Mouse (Mus musculus) heart, embryonic 15.5 days (tissue): ENCODE data around the gene Wdr6. TPM values are rescaled to one million over a fixed set of nuclear protein-coding genes. Genes with fewer than 3 reads are reported as not detected.
"Not testable (repeated sequence)": the region's sequence is repeated elsewhere in the genome, so short reads cannot be mapped to it uniquely, and the experiment has no call there.

Experiments used
- ATAC-seq: fragments of 200-750 bp; cut with Nextera tagmentation; replicated peaks from 2 replicates; pipeline ENCODE4 v1.8.0; 2017; ENCODE audit warnings: low read depth, moderate TSS enrichment; ENCODE audit not compliant: insufficient number of reproducible peaks, insufficient read depth, low FRiP score
- H3K27ac ChIP-seq: fragments of 300-500 bp; sonication (generic); 2 replicates; pipeline ENCODE4 v1.5.1; 2015; ENCODE audit warnings: mild to moderate bottlenecking, inconsistent platforms
- H3K27me3 ChIP-seq: fragments of 300-500 bp; sonication (generic); 2 replicates; pipeline ENCODE4 v1.6.1; 2015; ENCODE audit warnings: inconsistent platforms
- H3K36me3 ChIP-seq: fragments of 300-500 bp; sonication (generic); 2 replicates; pipeline ENCODE4 v1.6.1; 2015; ENCODE audit warnings: mild to moderate bottlenecking, inconsistent platforms
- H3K4me1 ChIP-seq: fragments of 300-500 bp; sonication (generic); replicated peaks from 2 replicates; pipeline ENCODE4 v1.6.1; 2015; ENCODE audit warnings: inconsistent platforms
- H3K4me2 ChIP-seq: fragments of 300-500 bp; sonication (generic); 2 replicates; pipeline ENCODE4 v1.6.1; 2015; ENCODE audit warnings: inconsistent platforms, mild to moderate bottlenecking, moderate library complexity
- H3K4me3 ChIP-seq: fragments of 300-500 bp; sonication (generic); 2 replicates; pipeline ENCODE4 v1.5.1; 2015; ENCODE audit warnings: mild to moderate bottlenecking, inconsistent platforms
- H3K9ac ChIP-seq: fragments of 300-500 bp; sonication (generic); 2 replicates; pipeline ENCODE4 v1.6.1; 2015; ENCODE audit warnings: mild to moderate bottlenecking, inconsistent platforms
- H3K9me3 ChIP-seq: fragments of 300-500 bp; sonication (generic); replicated peaks from 2 replicates; pipeline ENCODE4 v1.6.1; 2016; ENCODE audit warnings: inconsistent platforms
- WGBS: fragments of 180-500 bp; shearing (Covaris S2); methylation state at CpG from one replicate; pipeline ENCODE4 v1.1.7; 2015; ENCODE audit warnings: mixed read lengths; 5-methylcytosine and 5-hydroxymethylcytosine counted together
- polyA plus RNA-seq: library from polyadenylated mRNA; unstranded; fragments of >200 nt; fragmentation: Nextera tagmentation; extraction: Ambion mirVana; gene quantifications from 2 replicates; pipeline ENCODE4 v1.2.1, GENCODE M21; 2015

The Wdr6 gene
- polyA plus RNA-seq, result 42.5 and 68.5 TPM in 2 replicates

DNA sequence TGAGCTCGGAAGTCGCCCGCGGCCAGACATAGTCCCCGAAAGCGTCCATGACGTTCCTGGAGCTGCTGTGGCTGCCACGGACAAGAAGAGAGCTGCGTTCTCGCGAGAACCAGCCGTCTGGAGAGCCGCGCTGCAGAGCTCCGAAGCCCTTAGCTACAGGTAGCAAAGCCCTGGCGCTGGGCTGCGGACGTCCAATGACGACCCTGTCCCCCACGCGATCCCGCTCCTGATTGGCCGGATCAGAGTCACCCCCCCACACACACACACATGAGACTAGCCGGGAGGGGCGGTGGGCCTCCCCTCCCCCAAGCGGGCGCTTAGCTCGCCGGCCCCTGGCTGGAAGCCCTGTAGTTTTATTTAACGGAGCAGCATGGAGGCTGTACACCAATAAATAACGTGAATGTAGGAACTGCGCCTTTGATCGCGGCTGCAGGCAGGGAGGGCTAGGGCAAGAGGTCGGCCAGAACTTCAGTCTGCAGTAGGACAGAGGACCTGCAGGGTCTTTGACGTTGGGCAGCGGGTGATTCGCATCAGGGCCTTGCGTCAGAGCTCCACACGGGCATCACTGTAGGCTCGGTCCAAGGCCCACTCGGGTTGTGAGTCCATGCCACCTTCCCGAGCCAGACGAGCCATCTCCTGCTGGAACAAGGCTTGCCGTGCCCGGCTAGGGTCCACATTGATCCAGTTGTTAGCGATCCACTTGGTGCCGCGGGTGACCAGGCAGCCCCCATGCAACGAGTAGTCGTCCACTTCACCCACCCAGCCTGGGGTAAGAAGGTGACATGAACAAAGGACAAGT lies at the start of gene Wdr6:
Gene Wdr6, minus strand, starts transcription at position 195 of the 799 bp plus-strand sequence.
- peaks cover 14% of the 10 kb centered on the region; the same call in 1 of the 2 replicates for H3K36me3 ChIP-seq
- H3K4me2 ChIP-seq, result peak within 1 kb of the TSS; percentile 79
- WGBS, result 6% methylated on average over 51 of the region's 51 CpGs
- H3K27ac ChIP-seq, result peak within 1 kb of the TSS; percentile 95
- H3K27me3 ChIP-seq, result no peaks in the 10 kb centered on the region
- peaks cover 58% of the 10 kb centered on the region for H3K4me1 ChIP-seq
- H3K9me3 ChIP-seq, result no peaks in the 10 kb centered on the region
- peak; percentile 96 for ATAC-seq
- peak within 1 kb of the TSS; percentile 90 for H3K9ac ChIP-seq
- H3K4me3 ChIP-seq, result peak within 1 kb of the TSS; percentile 80

DNA sequence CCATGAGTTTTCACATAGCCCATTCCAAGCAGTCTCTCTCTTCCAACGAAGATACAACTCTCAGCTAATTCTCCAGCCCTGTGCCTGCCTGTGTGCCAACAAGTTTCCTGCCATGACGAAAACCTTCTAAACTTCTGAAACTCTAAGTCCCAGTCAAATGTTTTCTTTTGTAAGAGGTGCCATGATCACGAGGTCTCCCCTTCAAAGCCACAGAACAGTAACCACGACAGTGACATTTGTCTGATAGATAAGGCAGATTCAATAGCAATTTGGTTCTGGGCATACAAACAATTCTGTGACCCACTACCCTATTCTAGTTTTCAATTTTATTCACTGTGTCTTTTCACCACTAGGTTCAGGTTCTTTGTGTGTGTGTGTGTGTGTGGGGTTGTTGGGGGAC lies 49.6 kb upstream of the Wdr6 start:
- no peak overlapping the region for H3K4me2 ChIP-seq
- H3K36me3 ChIP-seq, result no peaks in the 10 kb centered on the region
- no peak for ATAC-seq
- WGBS, result 58% methylated on average over 4 of the region's 4 CpGs
- no peak overlapping the region for H3K9ac ChIP-seq
- peak overlapping the region; percentile 90 for H3K27ac ChIP-seq
- H3K4me3 ChIP-seq, result no peak overlapping the region
- no peaks in the 10 kb centered on the region for H3K27me3 ChIP-seq
- H3K9me3 ChIP-seq, result no peaks in the 10 kb centered on the region
- H3K4me1 ChIP-seq, result peaks cover 17% of the 10 kb centered on the region

DNA sequence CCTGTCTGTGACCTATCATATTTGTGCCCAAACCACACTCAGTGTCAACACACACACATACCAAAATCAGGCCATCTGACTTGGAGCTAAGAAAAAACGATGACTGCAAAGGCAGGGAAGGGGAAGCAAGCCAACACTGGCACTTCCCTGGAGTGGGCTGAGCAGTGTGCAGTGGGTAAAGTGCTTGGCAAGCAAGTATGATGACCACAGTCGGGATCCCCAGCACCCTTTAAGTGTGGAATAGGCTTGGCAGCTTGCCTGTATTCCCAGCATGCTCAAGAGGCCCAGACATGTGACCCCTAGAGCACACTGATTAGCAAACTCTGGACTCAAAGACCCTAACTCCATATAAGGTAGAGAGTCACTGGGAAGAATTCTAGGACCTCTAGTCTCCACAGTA lies 48.0 kb upstream of the Wdr6 start:
- Histone ChIP-seq H3K9ac (no peak overlapping the region), H3K27me3 (no peaks in the 10 kb centered on the region), H3K4me3 (no peak overlapping the region), H3K4me1 (peaks cover 6% of the 10 kb centered on the region), H3K4me2 (no peak overlapping the region), H3K27ac (peak overlapping the region; percentile 90), H3K9me3 (no peaks in the 10 kb centered on the region), H3K36me3 (no peaks in the 10 kb centered on the region)
- 26% methylated on average over 2 of the region's 2 CpGs for whole genome bisulfite sequencing
- ATAC-seq, result peak; percentile 96

DNA sequence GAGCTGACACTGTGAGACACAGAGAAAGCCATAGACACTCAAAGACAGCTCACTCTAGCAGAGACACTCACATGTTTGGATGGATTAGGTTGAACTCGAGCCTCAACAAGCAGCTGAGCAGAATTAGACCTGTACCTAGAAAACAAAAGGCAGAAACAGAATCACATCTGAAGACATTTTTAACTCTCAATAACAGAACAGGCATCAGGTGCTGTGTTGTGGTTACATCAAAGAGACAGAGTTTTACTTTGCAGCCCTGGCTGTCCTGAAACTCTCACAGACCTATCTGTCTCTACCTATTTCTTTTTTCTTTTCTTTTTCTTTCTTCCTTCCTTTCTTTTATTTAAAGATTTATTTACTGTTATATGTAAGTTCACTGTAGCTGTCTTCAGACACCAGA lies 38.8 kb upstream of the Wdr6 start:
- no peak for ATAC-seq
- Histone ChIP-seq H3K4me1 (no peaks in the 10 kb centered on the region), H3K4me2 (no peak overlapping the region), H3K27me3 (no peaks in the 10 kb centered on the region), H3K4me3 (no peak overlapping the region), H3K27ac (no peak overlapping the region), H3K36me3 (peaks cover 45% of the 10 kb centered on the region), H3K9me3 (no peaks in the 10 kb centered on the region), H3K9ac (no peak overlapping the region)
- WGBS, result 85% methylated on average over 1 of the region's 1 CpGs

DNA sequence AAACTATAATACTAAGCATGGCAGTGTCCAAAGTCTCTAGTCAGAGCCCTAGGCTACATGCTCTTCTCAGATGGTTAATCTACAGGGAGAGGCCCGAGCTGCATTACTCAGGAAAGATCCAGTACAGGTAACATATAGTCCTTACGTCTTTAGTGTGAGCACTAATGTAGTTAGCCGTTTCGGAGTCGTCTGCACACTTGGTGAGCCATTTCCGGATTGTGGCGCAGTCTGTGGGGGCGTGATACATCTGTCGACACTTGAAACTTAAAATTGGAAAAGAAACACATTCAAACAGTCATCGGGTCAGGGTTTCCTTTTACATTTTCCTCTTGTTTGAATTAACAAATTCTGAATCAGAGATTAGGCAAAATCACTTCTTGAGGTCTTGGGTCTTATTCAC lies 32.9 kb upstream of the Wdr6 start:
- WGBS, result 90% methylated on average over 10 of the region's 10 CpGs
- peaks cover 3% of the 10 kb centered on the region; the same call in 1 of the 2 replicates for H3K4me1 ChIP-seq
- no peak overlapping the region for H3K9ac ChIP-seq
- peaks cover 83% of the 10 kb centered on the region for H3K36me3 ChIP-seq
- no peaks in the 10 kb centered on the region for H3K9me3 ChIP-seq
- H3K27ac ChIP-seq, result no peak overlapping the region
- no peak overlapping the region for H3K4me2 ChIP-seq
- no peak for ATAC-seq
- H3K4me3 ChIP-seq, result no peak overlapping the region
- H3K27me3 ChIP-seq, result no peaks in the 10 kb centered on the region

DNA sequence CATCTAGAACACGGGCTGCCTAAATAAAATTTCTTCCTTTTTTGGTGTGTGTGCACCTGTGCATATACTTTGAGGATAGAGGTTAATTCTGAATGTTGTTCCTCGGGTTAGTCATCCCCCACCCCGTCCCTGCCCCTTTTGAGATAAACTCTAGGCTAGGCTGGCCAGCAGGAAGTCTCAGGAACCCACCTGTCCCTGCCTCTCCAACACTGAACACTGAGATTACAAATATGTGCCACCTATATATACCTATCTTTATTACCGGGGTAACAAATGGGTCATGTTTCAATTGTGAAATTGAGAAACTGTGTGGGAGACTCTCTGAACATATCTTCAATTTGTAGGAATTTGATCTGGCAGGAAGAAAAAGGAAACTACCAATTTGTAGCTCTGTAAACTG lies 30.4 kb upstream of the Wdr6 start:
- Histone ChIP-seq H3K9me3 (no peaks in the 10 kb centered on the region), H3K36me3 (peaks cover 92% of the 10 kb centered on the region), H3K4me3 (no peak overlapping the region), H3K4me1 (peaks cover 8% of the 10 kb centered on the region), H3K4me2 (no peak overlapping the region), H3K27ac (no peak overlapping the region), H3K27me3 (no peaks in the 10 kb centered on the region), H3K9ac (no peak overlapping the region)
- WGBS, result 82% methylated on average over 4 of the region's 4 CpGs
- ATAC-seq, result no peak

DNA sequence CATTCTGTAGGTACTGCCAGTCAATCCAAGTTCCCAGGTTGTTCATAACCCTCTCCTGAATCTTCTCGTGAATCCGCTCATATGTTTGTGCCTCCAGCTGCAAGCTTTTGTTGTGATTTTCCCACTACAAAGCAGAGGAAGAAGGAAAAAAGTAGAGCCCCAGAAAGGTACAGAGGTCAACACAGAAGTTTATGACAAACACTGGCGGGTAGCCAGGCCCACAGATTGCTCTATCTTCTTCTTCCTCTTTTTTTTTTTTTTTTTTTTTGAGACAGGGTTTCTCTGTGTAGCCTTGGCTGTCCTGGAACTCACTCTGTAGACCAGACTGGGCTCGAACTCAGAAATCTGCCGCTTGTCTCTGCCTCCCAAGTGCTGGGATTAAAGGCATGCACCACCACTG lies 29.4 kb upstream of the Wdr6 start:
- H3K4me2 ChIP-seq, H3K9me3 ChIP-seq, H3K4me3 ChIP-seq, H3K27ac ChIP-seq, H3K27me3 ChIP-seq, ATAC-seq, H3K9ac ChIP-seq, H3K4me1 ChIP-seq: not testable (repeated sequence)
- 84% methylated on average over 5 of the region's 5 CpGs for WGBS
- peaks cover 96% of the 10 kb centered on the region for H3K36me3 ChIP-seq

DNA sequence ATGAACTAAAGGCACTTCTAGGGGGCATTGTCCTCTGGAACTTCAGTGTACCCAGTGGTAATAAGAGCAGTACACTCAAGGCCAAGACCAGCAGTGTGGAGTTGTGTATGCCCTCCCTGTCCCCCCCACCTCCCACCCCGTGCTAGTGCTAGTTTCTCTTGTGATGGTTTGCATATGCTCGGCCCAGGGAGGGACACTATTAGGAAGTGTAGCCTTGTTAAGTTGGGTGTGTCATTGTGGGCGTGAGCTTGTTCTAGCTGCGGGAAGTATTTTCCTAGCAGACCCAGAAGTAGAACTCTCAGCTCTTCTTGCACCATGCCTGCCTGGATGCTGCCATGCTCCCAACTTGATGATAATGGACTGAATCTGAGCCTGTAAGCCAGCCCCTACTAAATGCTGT lies 23.4 kb upstream of the Wdr6 start:
- Histone ChIP-seq H3K27me3 (no peaks in the 10 kb centered on the region), H3K9me3 (no peaks in the 10 kb centered on the region), H3K9ac (no peak overlapping the region), H3K27ac (no peak overlapping the region), H3K4me2 (no peak overlapping the region), H3K4me3 (no peak overlapping the region), H3K36me3 (peaks cover 43% of the 10 kb centered on the region), H3K4me1 (peaks cover 18% of the 10 kb centered on the region)
- whole genome bisulfite sequencing, result 75% methylated on average over 4 of the region's 4 CpGs
- ATAC-seq, result no peak

DNA sequence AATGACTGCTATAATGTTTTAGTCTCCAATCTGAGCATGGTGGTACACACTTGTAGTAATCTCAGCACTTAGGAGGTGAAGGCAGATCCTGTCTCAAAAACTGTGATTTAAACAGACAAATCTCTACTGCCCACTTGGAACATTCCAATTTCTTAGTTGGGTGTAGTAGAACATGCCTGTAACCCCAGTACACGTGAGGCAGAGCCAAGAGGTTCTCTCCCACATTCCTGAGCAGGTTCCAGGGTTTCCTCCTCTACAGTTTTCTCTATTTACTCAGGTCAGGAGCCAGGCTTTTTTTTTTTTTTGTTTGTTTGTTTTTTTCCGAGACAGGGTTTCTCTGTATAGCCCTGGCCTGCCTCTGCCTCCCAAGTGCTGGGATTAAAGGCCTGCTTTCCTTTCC lies 21.5 kb upstream of the Wdr6 start:
- Histone ChIP-seq H3K9ac (no peak overlapping the region), H3K27me3 (no peaks in the 10 kb centered on the region), H3K4me1 (peaks cover 26% of the 10 kb centered on the region), H3K9me3 (no peaks in the 10 kb centered on the region), H3K4me3 (no peak overlapping the region), H3K27ac (no peak overlapping the region), H3K36me3 (peaks cover 26% of the 10 kb centered on the region), H3K4me2 (no peak overlapping the region)
- ATAC-seq, result no peak
- WGBS, result 44% methylated on average over 2 of the region's 2 CpGs

DNA sequence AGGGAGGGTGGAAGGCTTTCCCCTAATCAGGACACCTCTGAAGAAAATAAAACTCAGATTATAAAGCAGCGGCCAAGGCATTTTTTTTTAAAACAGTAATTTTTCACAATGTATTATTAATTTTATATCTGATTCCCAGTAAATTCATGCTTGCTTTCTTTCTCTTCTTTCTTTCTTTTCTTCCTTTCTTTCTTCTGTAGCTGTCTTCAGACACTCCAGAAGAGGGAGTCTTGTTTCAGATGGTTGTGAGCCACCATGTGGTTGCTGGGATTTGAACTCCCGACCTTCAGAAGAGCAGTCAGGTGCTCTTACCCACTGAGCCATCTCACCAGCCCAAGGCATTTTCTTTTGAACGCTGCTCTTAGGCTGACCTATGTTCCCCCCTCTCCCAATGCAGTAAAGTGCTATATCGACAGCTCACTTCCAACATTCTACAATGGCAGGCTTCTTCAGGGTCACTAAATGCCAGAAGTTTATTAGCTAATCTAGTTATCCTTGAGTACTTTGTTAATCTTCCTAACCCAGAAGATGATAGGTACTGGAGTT lies 20.6 kb upstream of the Wdr6 start:
- Histone ChIP-seq H3K27me3 (no peaks in the 10 kb centered on the region), H3K9ac (no peak overlapping the region), H3K36me3 (peaks cover 18% of the 10 kb centered on the region), H3K4me3 (no peak overlapping the region), H3K4me2 (no peak overlapping the region), H3K9me3 (no peaks in the 10 kb centered on the region), H3K4me1 (peaks cover 26% of the 10 kb centered on the region), H3K27ac (no peak overlapping the region)
- 70% methylated on average over 4 of the region's 4 CpGs for WGBS
- ATAC-seq, result no peak

DNA sequence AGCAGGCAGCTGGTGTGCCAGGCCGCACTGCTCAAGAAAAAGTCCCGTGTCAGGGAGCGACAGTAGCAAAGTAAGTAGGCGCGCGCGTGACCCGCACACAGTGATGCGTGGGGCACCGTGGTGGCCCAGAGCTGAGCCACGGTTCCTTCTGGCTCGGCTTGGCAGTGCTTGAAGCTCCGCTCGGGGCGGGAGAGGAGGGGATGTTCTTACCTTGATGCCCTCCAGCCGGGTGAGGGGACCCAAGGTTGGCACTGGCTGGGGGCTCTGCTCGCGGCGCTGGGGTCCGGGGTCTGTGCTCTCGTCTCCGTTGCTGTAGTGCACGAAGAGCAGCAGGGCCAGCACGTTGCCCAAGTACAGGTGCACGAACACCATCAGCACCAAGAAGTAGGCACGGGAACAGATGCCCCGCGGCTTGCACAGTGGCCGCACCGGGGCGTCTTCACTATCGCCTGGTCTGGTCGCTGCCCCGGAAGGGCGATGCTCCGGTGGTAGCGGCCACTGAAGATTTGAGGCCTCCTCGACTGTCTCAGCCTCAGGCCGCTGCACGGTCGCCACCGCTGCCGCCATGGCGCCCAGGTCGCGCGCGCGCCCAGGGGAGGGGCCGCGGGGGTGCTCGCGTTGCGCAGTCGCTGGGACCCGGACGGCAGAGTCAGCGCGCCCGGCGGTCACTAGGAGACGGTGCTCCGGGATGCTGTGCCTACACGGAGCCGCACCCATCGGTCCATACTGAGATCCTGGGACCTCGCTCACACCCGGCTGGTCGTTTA lies 18.6 kb upstream of the Wdr6 start, which contains the start of gene P4htm:
Gene P4htm, minus strand, starts transcription at position 670 of the 767 bp plus-strand sequence.
- H3K9me3 ChIP-seq, result no peaks in the 10 kb centered on the region
- no peaks in the 10 kb centered on the region for H3K36me3 ChIP-seq
- H3K27me3 ChIP-seq, result no peaks in the 10 kb centered on the region
- 2% methylated on average over 69 of the region's 69 CpGs for WGBS
- ATAC-seq, result peak; percentile 79
- H3K4me1 ChIP-seq, result peaks cover 29% of the 10 kb centered on the region
- peak within 1 kb of the TSS; percentile 75 for H3K27ac ChIP-seq
- H3K9ac ChIP-seq, result peak within 1 kb of the TSS; percentile 82
- peak within 1 kb of the TSS; percentile 79 for H3K4me3 ChIP-seq
- H3K4me2 ChIP-seq, result peak within 1 kb of the TSS; percentile 89
